Mouse (Mus musculus): ENCODE results near the gene Znrf1. TPM values are rescaled to one million over a fixed set of nuclear protein-coding genes. Genes with fewer than 3 reads are reported as not detected.

The Znrf1 gene
- total RNA-seq, 2 experiments from 2014 or later, result 133 to 145 TPM

DNA sequence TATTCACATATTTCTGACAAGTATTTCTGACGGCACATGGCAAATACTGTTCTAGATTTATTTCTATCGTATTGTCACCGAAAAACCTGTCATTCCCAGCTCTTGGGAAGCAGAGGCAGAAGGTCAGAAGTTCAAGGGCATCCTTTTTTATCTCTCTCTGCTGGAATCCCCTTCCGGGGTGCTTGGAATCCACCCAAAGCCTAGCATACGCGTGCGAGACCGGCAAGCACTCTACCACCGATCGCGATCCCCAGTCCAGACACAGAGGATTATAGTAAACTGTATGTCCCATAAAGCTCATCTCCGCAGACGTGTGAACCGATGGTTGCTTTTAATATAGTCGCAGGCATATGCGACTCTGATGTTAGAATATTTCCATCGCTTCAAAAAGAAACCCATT, 4.3 kb upstream of the Znrf1 start:
- no peak for DNase-seq (ENCODE audit: low spot score in 2 of 2)

GRCm38 (mm10) chr8:111533503-111533902, 2.4 kb upstream of the Znrf1 start:
- no peak for DNase-seq (ENCODE audit: low spot score in 2 of 2)

GRCm38 (mm10) chr8:111535491-111535890, 406 bp upstream of the Znrf1 start:
- DNase-seq (ENCODE audit: low spot score in 2 of 2), result no peak

- DNase-seq (ENCODE audit: low spot score in 2 of 2), result peak; percentile 41 to 58
Measured at GRCm38 (mm10) chr8:111536978-111537764, 1.3 kb downstream of the Znrf1 start.

DNA sequence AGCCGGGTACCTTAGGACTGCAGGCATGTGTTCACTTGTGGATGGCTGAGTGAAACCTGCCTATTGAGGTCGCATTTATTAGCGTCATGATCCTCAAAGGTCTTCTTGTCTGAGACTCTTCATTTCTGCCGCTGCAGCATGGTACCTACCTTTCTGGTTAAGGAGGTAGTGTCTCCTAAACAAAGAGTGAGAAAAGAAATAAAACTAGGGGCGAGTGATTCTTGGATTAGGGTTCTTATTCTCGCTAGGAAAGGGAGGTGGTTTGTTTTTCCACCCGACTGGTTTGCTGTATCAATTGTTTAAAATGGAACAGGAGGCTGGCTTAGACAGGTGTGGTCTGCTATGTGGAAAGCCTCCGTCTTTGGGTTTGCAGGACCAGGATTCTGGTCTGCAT, 1.9 kb downstream of the Znrf1 start:
- DNase-seq (ENCODE audit: low spot score in 2 of 2), result no peak

GRCm38 (mm10) chr8:111538194-111538593, 2.3 kb downstream of the Znrf1 start:
- DNase-seq (ENCODE audit: low spot score in 2 of 2), result no peak

GRCm38 (mm10) chr8:111539422-111540076, 3.7 kb downstream of the Znrf1 start:
- DNase-seq (ENCODE audit: low spot score in 2 of 2), result no peak

DNA sequence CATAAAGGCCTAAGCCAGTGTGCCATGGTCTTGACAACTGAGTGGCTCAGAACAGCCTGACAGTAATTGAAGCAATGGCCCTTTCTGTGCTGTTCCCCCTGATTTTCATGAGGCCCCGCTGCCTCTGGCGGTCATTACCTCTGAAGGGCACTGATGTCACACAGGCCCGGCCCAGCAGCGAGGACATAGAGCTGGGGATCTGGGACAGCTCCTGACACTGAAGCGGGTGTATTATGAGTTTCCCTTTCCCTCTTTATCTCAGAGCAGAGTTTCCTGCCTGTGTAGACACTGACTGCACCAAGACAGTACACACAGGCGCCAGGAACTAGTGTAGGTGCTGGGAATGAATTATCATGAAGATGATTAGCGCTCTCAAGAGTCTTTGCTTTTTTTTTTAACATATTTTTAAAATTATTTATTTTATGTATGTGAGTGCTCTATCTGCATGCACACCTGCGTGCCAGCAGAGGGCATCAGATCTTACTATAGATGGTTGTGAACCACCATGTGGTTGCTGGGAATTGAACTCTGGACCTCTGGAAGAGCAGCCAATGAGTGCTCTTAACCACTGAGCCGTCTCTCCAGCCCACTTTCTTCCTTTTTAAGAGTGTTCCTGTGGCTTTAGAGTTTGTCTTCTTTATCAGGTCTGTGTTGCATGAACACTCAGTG, 7.9 kb downstream of the Znrf1 start:
- no peak for DNase-seq (ENCODE audit: low spot score in 2 of 2)

DNA sequence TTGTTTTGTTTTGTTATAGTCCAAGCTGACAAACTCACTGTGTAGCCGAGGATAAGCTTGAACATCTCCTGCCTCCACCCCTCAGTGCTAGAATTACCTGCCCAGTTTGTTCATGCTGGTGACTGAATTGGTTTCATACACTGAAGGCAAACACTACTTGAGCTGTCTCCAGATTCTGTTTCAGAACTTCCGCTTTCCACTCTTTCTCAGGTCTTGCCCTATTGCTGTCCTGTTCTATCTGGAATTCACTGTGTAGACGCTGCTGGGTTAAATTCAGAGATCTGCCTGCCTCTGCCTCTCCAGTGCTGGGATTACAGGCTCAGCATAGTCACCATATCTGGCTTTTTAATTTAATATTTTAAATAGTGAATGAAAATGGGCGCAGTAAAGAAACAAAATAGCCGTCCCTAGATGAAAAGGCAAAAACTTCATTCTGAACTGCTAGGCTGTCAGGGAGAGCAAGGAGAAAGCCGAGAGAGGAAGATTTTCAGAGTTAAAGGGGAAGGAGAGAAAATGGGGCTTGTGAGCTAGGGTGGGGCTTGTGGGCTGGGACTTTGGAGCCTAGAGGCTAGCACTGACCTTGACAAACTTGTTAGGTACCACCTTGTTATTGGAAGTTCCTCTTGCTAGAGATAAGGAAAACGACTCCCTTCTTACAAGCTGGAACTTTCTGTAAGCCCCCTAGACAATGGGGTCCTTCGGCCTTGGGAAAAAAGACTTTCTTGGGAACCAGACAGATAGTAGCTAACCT, 9.7 kb downstream of the Znrf1 start:
- no peak for DNase-seq (ENCODE audit: low spot score in 2 of 2)

DNA sequence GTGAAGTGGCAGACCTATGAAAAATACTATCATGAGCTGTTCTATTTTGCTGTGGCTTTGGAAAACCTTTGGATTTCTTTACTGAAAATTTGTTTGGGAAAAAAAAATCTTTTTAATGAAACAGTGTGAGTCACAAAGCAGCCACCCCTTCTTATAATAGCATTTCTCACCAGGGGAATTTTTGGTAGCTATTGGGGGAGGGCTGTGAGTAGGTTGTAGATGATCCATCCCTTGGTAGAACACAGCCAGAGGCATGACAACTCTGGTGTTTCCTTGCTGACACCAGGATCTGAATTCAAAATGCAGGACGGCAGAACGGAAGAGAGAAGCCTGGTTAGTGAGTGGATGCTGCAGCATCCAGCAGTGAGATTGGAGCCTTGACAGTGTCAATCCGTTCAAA, 11.2 kb downstream of the Znrf1 start:
- no peak for DNase-seq (ENCODE audit: low spot score in 2 of 2)

GRCm38 (mm10) chr8:111548201-111548600, 12.3 kb downstream of the Znrf1 start:
- DNase-seq (ENCODE audit: low spot score in 2 of 2), result no peak

DNA sequence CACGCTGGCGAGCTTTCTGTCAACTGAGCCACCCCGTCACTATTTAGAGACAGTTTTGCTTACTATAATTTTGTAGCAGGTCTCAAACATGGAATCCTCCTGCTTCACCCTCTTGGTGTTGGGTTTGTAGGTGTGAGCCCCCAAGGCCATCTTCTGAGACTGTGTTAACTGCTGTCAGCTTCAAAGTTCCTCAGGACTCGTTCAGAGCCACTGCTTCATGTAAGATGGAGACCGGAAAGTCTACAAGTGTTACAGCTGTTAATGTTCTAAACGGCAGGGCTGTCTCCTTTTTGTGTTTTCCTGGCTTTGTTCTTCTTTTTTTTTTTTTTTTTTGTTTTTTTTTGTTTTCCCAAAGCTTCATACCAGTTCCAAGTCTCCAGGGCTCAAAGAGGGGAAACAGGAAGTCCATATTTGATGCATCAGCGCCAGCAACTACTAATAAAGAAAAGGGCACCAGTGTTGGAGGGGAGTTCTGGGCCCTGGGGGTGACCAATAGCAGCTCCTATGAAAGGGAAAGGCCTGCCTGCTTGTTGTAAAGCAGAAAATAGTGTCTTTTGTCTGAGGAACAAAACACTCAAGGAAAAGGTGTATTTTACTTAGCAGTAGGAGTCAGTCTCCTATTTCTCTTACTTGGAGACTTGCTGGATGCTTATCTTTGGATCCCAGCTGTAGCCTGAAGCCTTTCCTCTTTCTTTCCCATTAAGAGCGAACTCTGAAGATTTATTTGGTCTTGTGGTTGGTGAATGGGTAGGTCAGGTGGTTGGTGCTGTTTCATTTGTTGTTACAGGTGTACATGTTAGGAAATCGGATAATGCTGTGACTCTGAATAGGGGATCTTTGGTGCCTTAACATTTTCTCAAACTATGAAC, 14.3 kb downstream of the Znrf1 start:
- no peak for DNase-seq (ENCODE audit: low spot score in 2 of 2)

GRCm38 (mm10) chr8:111551511-111552130, 15.7 kb downstream of the Znrf1 start:
- no peak for DNase-seq (ENCODE audit: low spot score in 2 of 2)

GRCm38 (mm10) chr8:111561824-111562223, 25.9 kb downstream of the Znrf1 start:
- DNase-seq (ENCODE audit: low spot score in 2 of 2), result no peak

GRCm38 (mm10) chr8:111562274-111562803, 26.4 kb downstream of the Znrf1 start:
- DNase-seq (ENCODE audit: low spot score in 2 of 2), result no peak

DNA sequence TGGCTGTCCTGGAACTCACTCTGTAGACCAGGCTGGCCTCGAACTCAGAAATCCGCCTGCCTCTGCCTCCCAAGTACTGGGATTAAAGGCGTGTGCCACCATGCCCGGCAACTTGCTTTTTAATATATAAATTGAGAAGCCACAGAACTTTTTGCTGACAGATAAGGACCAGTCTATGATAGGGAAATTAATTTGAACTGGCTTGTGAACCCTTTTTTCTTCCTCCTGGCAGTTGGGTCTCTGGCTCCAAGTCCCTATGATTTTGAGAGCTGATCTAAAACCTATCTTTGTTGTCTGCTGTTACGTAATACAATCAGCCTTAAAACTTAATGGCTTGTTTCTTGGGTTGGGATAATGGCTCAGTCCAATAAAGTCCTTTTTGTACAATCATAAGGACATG, 27.2 kb downstream of the Znrf1 start:
- no peak for DNase-seq (ENCODE audit: low spot score in 2 of 2)

GRCm38 (mm10) chr8:111563687-111564086, 27.8 kb downstream of the Znrf1 start:
- DNase-seq (ENCODE audit: low spot score in 2 of 2), result no peak

DNA sequence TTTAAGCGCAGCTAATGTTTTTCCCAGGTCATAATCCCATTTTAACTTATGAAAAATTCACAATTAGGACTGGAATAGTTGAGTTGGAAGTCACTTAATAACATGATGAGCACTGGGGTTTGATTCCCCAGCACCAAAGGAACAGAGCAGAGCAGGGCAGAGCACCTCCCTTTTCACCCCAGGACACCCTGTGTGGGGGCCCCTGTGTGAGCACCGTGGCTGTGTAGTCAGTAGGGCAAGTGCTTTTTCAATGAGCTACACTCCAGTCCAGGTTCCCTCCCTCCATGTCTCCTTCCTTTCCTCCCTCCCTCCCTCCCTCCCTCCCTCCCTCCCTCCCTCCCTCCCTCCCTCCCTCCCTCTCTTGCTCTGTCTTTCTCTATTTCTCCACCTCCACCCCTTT, 28.2 kb downstream of the Znrf1 start:
- no peak for DNase-seq (ENCODE audit: low spot score in 2 of 2)

DNA sequence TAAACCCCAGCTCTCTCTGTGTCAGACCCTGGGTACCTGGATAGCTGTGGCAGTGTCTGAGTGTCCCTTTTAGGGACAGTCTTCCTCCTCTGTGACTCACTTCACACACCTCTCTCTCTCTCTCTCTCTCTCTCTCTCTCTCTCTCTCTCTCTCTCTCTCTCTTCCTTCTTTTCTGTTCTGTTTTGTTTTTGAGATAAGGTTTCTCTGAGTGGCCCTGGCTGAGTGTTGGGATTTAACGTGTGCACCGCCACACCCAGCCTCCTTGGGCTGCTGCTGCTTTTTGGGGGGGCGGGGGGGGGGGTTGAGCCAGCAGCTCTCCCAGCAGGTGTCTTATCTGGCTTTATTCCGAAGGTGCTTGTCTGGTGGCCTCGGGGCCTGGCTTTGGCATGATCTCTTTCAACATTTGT, 29.9 kb downstream of the Znrf1 start:
- DNase-seq (ENCODE audit: low spot score in 2 of 2), result no peak

DNA sequence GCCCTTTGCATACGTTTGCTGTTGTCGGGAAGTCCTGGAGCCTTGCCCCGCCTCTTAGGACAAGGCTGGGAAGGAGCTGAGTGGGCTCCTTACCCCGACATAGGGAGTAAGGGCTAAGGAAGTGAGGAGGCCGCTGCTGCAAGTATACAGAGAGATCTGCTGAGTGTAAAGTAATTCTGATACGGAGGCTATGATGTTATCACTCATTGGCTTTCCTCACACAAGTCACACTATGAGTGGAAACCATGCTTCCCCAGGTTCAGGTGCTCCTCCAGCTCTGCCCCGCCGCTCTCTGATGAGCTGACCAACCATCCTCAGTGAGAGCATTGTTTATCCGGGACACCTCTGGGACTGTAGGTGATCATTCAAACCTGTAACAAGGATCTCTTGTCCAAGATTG, 30.4 kb downstream of the Znrf1 start:
- DNase-seq (ENCODE audit: low spot score in 2 of 2), result no peak

Measured in layer of hippocampus, postnatal 10 days (tissue).